Mouse (Mus musculus) yolk sac, embryonic 10.5 days (tissue): ENCODE results near the gene Mtnr1b.

Experiments used
- DNase-seq: peaks from one replicate; pipeline ENCODE4 v3.0.0-alpha.2; 2017; ENCODE audit warnings: low spot score

Mtnr1b gene

GRCm38 (mm10) chr9:15802413-15803027 lies 71.8 kb downstream of the Mtnr1b start:
- DNase-seq: no peak

- DNase-seq: no peak
Measured at GRCm38 (mm10) chr9:15800402-15800801, 74.0 kb downstream of the Mtnr1b start.

GRCm38 (mm10) chr9:15794408-15794807 lies 79.9 kb downstream of the Mtnr1b start:
- no peak for DNase-seq

GRCm38 (mm10) chr9:15792076-15792475 lies 82.3 kb downstream of the Mtnr1b start:
- no peak for DNase-seq

GRCm38 (mm10) chr9:15786610-15787009 lies 87.7 kb downstream of the Mtnr1b start:
- no peak for DNase-seq

- no peak for DNase-seq
Measured at GRCm38 (mm10) chr9:15786192-15786591, 88.2 kb downstream of the Mtnr1b start.

GRCm38 (mm10) chr9:15781936-15782335 lies 92.4 kb downstream of the Mtnr1b start:
- DNase-seq: no peak

GRCm38 (mm10) chr9:15774911-15775310 lies 99.4 kb downstream of the Mtnr1b start:
- no peak for DNase-seq
